Mouse (Mus musculus) layer of hippocampus, adult 11-12 months (tissue): ENCODE measurements around the gene Adra2b.

Experiments used
- DNase-seq: peaks from one replicate; pipeline ENCODE4 v3.0.0; 2022; ENCODE audit warnings: low spot score

The Adra2b gene

GRCm38 (mm10) chr2:127387521-127387920 is 24.5 kb downstream of the Adra2b start:
- no peak for DNase-seq

DNA sequence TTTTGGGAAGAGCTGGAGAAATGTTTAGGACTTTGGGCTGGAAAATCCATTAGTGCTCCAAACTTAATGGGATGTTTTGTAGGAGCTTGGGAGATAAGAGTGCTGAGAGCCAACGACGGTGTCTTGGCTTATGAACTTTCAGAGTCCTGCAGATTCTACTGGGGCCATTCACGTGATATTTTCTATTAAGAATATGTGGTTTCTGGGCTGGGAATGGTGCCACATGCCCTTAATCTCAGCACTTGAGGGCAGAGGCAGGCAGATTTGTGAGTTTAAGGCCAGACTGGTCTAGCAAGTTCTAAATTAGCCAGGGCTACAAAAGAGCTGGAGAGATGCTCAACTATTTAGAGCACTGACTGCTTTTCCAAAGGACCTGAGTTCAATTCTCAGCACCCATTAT is 27.3 kb downstream of the Adra2b start:
- DNase-seq, result no peak

DNA sequence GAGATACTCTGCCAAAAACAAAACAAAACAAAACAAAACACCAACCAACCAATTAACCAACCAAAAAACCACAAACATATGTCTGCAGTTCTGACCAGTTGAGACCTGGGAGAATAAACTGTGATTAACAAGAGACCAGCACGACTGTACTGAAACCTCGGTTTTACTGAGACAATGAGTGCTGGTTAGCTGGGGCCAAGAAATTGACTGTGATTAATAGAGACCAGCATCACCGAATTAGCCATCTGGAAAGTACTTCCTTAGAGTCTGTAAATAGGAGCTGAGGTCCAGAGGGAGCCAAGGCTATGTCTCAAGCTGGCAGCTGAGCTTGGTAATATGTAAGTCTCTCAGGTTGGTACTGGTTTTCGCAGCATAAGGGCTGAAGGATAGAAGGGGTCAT is 27.8 kb downstream of the Adra2b start:
- DNase-seq, result no peak

- DNase-seq, result no peak
These were observed 28.3 kb downstream of the Adra2b start for GRCm38 (mm10) chr2:127391323-127391722.

GRCm38 (mm10) chr2:127394606-127395161 is 31.7 kb downstream of the Adra2b start:
- no peak for DNase-seq

DNA sequence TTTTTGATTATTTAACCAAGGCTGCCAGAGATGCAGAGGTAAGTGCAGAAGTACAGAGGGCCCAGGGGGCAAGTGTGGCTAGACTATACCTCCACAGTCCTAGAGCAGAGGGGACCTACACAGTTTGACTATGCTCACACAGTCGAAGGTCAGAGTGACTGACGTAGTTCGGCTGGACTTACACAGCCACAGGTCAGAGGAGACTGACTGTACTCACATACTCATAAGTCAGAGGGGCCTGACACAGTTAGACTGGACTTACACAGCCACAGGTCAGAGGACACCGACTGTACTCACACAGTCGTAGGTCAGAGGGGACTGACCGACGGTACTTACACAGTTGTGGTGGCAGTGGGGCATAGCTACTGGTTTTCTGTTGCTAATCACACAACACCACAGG is 35.7 kb downstream of the Adra2b start:
- DNase-seq, result no peak

GRCm38 (mm10) chr2:127411126-127411525 is 48.1 kb downstream of the Adra2b start:
- no peak for DNase-seq

GRCm38 (mm10) chr2:127415806-127416205 is 52.8 kb downstream of the Adra2b start:
- DNase-seq, result no peak

DNA sequence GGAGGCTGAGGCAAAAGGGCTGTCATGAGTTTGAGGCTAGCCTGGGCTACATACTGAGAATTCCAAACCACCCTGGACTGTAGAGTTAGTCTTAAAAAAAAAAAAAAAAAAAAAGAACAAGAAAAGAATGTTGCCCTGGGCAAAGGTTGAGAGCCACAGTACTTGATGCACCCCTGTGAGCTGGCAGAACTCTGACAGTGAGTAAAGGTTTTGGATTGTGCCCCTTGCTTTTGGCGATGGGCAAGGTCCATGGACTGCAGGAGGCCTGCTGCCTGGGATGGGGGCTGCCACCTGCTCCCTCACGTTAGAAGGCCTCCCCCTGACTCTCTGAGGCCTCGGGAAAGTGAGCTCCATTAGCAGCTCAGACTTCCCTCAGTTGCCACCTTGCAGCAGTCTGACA is 53.7 kb downstream of the Adra2b start:
- no peak for DNase-seq
